Mouse (Mus musculus) thymus, adult 18-20 months (tissue): ENCODE results near the gene Slc16a1.

Experiments used
- DNase-seq, 2 experiments: peaks; one replicate each; pipeline ENCODE4 v3.0.0; 2022; ENCODE audit warnings: mixed read lengths in 2 of 2

The Slc16a1 gene

DNA sequence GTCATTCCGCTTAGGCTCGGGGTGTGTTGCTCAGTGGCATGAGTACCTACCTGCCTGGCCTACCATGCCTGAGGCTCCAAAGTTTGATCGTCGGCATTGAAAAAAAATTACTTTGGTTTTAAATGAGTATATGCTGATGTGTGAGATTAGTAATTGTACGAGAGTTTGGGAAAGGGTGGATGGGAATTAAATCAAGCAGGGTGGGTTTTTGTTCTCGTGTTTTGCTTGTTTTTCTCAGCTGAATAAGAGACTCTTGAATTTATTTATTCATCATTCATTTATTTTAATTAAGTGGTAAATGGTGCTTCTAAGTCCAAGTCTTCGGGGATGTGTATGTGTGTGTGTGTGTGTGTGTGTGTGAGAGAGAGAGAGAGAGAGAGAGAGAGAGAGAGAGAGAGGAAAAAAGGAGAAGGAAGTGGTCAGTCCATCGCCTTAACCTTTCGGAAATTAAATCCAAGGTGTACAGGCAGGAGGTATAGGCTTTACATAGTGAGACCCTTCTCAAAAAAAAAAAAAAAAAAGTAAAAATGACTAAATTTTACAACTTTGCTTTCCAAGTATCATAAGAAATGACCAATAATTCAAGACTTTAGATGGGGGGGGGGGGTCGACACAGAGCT, 1.4 kb downstream of the Slc16a1 start:
- DNase-seq, result no peak

GRCm38 (mm10) chr3:104640855-104641254, 2.4 kb downstream of the Slc16a1 start:
- DNase-seq, result no peak

- no peak for DNase-seq
Observed at GRCm38 (mm10) chr3:104641313-104641712, 2.8 kb downstream of the Slc16a1 start.

DNA sequence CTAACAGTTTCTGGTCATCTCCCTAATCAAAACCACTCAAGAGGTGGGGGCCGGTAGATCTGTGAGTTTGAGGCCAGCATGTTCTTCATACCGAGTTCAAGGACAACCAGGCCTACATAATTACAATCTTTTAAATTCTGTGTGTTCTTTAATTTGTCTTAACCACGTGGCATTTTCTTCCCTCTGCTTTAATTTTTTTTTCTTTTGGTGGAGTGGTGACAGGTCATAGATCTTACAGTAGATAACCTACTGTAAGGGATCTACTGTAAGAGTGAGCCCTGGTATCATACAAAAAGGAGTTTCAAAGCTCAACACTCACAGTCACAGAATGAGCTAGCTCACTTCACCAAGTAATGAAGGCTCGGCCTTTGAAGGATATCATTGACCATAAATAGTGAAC, 4.6 kb downstream of the Slc16a1 start:
- no peak for DNase-seq

GRCm38 (mm10) chr3:104643810-104644270, 5.4 kb downstream of the Slc16a1 start:
- peak in 1 of 2 experiments; percentile 50 for DNase-seq

DNA sequence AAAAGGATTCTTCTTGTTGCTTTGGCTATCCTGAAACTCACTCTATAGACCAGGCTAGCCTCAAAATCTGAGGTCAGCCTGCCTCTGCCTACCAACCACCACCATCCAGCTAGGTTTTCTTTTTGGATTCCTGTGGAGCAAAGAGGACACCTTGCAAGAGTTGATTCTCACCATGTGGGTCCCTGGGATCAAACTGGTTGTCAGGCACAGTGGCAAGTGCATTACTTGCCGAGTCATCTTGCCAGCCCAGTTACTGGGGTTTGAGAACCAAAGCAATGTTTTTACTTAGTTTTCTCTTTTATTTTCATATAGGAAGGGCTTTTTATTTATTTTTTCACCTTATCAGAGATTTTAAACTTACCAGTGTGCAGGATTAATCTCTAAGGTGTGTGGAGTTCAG, 5.9 kb downstream of the Slc16a1 start:
- DNase-seq, result no peak

- DNase-seq, result no peak
Observed at GRCm38 (mm10) chr3:104654219-104654618, 15.8 kb downstream of the Slc16a1 start.

- DNase-seq, result no peak
Observed at GRCm38 (mm10) chr3:104654921-104655320, 16.5 kb downstream of the Slc16a1 start.

DNA sequence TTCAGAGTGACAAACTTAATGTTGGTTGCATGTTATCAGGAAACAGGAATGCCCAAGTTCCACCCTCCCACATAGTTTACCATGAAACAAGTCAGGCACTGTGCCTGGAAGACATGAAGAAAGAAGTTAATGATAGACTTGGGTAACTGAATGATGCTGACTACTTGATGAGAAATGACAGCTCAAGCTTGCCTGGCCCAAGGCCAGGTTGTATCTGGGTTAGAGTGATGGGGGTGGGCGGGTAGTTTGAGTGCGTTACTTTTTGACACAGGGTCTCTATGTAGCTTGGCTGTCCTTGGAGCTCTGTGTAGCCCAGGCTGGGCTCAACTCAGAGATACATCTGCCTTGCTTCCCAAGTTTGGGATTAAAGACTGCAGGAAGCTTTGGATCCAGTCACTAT, 20.2 kb downstream of the Slc16a1 start:
- no peak for DNase-seq

- DNase-seq, result no peak
Observed at GRCm38 (mm10) chr3:104659758-104660157, 21.3 kb downstream of the Slc16a1 start.

DNA sequence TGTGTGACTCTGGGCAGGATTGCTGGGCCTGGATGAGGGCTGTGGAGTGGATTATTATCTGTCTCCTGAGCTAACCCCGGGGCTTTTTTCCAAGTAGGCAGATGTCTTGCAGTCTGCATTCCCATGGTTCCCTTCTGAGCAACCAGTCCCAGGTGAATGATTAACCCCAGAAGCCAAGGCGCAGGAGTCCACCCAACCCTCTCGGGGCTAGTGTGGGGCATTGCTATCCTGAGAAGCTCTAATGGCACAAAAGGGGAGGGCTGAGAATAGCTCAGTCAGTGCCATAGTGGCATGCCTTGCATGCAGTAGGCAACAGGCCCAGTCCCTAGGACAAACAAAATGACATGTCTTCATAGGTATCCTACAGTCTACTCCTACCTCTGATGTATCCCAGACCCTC, 22.1 kb downstream of the Slc16a1 start:
- DNase-seq, result no peak

- no peak for DNase-seq
Observed at GRCm38 (mm10) chr3:104662007-104662406, 23.5 kb downstream of the Slc16a1 start.

- no peak for DNase-seq
Observed at GRCm38 (mm10) chr3:104662926-104663325, 24.5 kb downstream of the Slc16a1 start.

- DNase-seq, result no peak
Observed at GRCm38 (mm10) chr3:104666950-104667349, 28.5 kb downstream of the Slc16a1 start.

DNA sequence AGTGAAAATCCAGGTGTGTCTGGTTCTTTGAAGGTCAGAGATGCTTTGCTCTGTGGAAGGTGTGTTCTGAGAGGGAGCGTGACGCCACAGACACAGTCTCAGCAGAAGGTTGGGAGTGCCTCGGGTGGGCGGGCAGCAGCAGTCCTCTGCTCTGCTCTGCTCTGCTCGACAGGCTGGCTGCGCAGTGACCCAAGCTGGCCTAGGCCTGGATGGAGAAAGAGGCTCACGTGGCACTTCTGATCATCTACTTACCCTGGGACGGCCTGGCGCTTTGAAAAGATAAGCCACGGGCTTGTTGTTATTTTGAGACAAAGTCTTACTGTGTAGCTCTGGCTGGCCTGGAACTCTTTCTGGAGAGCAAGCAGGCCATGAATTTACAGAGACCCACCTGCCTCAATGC, 29.0 kb downstream of the Slc16a1 start:
- no peak for DNase-seq

DNA sequence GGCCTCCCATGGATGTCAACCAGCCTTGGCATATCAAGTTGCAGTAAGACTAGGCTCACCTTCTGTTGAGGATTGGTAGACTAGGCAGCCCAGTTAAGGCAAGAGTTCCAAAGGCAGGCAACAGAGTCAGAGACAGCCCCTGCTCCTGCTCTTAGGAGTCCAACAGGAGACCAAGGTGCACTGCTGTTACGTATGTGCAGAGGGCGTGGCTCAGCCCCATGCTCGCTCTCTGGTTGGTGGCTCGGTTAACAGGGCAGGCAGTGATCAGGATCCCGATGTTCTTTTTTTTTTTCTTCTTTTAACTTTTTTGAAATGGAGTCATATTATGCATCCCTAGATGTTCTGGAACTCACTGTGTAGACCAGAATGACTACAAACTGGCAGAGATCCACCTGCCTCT, 30.5 kb downstream of the Slc16a1 start:
- no peak for DNase-seq

- DNase-seq, result no peak
Observed at GRCm38 (mm10) chr3:104669856-104670182, 31.4 kb downstream of the Slc16a1 start.

- peak in 1 of 2 experiments; percentile 14 for DNase-seq
Observed at GRCm38 (mm10) chr3:104670183-104671020, 31.9 kb downstream of the Slc16a1 start.

GRCm38 (mm10) chr3:104671543-104671942, 33.1 kb downstream of the Slc16a1 start:
- peak; percentile 27 to 41 for DNase-seq

DNA sequence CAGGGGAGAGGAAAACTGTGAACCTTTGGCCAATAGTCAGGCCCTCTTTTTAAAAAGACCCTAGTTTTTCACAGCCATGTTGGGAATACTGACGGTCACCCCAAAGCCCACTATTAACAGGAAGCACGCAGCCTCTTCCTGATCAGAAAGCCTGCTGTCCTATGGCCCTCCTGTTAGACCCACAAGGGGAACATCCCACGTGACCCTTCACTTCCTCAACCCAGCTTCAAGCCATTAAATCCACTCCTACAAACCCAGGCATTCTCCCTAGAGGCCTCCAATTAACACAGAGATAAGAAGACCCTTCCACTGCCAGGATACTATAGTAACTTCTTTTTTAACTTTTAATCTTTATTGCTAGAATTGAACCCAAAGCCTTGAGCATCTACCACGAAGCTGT, 33.6 kb downstream of the Slc16a1 start:
- no peak for DNase-seq

GRCm38 (mm10) chr3:104673642-104674328, 35.3 kb downstream of the Slc16a1 start:
- no peak for DNase-seq

GRCm38 (mm10) chr3:104674329-104675220, 36.1 kb downstream of the Slc16a1 start:
- no peak for DNase-seq
